Mouse (Mus musculus): ENCODE results near the gene Gxylt2. TPM values are rescaled to one million over a fixed set of nuclear protein-coding genes. Genes with fewer than 3 reads are reported as not detected.

The Gxylt2 gene
- polyA plus RNA-seq, 1 experiment = 0.16 TPM

GRCm38 (mm10) chr6:100700774-100701173 is 3.8 kb upstream of the Gxylt2 start:
- no peaks in the 10 kb centered on the region for H3K4me1 ChIP-seq (ENCODE audit: control insufficient read depth, insufficient read depth, insufficient read length)
- DNase-seq (ENCODE audit: low read depth in 1 of 2, low spot score in 2 of 2) = no peak
- TF ChIP-seq POLR2A (IDR thresholded peaks at IDR 0.05; ENCODE audit: low read depth, low read length) (no peak), CTCF (IDR thresholded peaks at IDR 0.05; ENCODE audit: extremely low read depth, insufficient read depth, insufficient read length, insufficient replicate concordance) (no peak)
- 0 out of 2 replicates have a peak, but pooled peaks cover 1% of the 10 kb centered on the region for H3K27me3 ChIP-seq (ENCODE audit: control insufficient read depth, insufficient read depth, low read length)
- 85% methylated on average over 5 of the region's 5 CpGs for WGBS
- no peaks in the 10 kb centered on the region for H3K36me3 ChIP-seq (ENCODE audit: control insufficient read depth, insufficient read depth, low read length)
- no peak overlapping the region for H3K27ac ChIP-seq (ENCODE audit: insufficient read depth, low read length)
- no peak overlapping the region for H3K4me3 ChIP-seq (ENCODE audit: extremely low read depth, insufficient read depth, insufficient read length)

- H3K36me3 ChIP-seq (ENCODE audit: control insufficient read depth, insufficient read depth, low read length) = no peaks in the 10 kb centered on the region
- H3K27me3 ChIP-seq (ENCODE audit: control insufficient read depth, insufficient read depth, low read length) = 0 out of 2 replicates have a peak, but pooled peaks cover 1% of the 10 kb centered on the region
- H3K27ac ChIP-seq (ENCODE audit: insufficient read depth, low read length) = no peak overlapping the region
- no peak overlapping the region for H3K4me3 ChIP-seq (ENCODE audit: extremely low read depth, insufficient read depth, insufficient read length)
- DNase-seq (ENCODE audit: low read depth in 1 of 2, low spot score in 2 of 2) = no peak
- no peaks in the 10 kb centered on the region for H3K4me1 ChIP-seq (ENCODE audit: control insufficient read depth, insufficient read depth, insufficient read length)
- TF ChIP-seq POLR2A (IDR thresholded peaks at IDR 0.05; ENCODE audit: low read depth, low read length) = no peak
- no peak for TF ChIP-seq CTCF (IDR thresholded peaks at IDR 0.05; ENCODE audit: extremely low read depth, insufficient read depth, insufficient read length, insufficient replicate concordance)
- WGBS = 43% methylated on average over 8 of the region's 8 CpGs
Observed at GRCm38 (mm10) chr6:100704197-100704573, 349 bp upstream of the Gxylt2 start.

- Histone ChIP-seq H3K27me3 (ENCODE audit: control insufficient read depth, insufficient read depth, low read length) (0 out of 2 replicates have a peak, but pooled peaks cover 1% of the 10 kb centered on the region), H3K4me1 (ENCODE audit: control insufficient read depth, insufficient read depth, insufficient read length) (no peaks in the 10 kb centered on the region), H3K27ac (ENCODE audit: insufficient read depth, low read length) (no peak overlapping the region), H3K36me3 (ENCODE audit: control insufficient read depth, insufficient read depth, low read length) (no peaks in the 10 kb centered on the region), H3K4me3 (ENCODE audit: extremely low read depth, insufficient read depth, insufficient read length) (no peak overlapping the region)
- 11% methylated on average over 15 of the region's 15 CpGs for WGBS
- no peak for DNase-seq (ENCODE audit: low read depth in 1 of 2, low spot score in 2 of 2)
- TF ChIP-seq CTCF (IDR thresholded peaks at IDR 0.05; ENCODE audit: extremely low read depth, insufficient read depth, insufficient read length, insufficient replicate concordance) = no peak
Observed at GRCm38 (mm10) chr6:100705366-100705811, 855 bp downstream of the Gxylt2 start.

- TF ChIP-seq CTCF (IDR thresholded peaks at IDR 0.05; ENCODE audit: extremely low read depth, insufficient read depth, insufficient read length, insufficient replicate concordance) (no peak), POLR2A (IDR thresholded peaks at IDR 0.05; ENCODE audit: low read depth, low read length) (no peak)
- no peak overlapping the region for H3K27ac ChIP-seq (ENCODE audit: insufficient read depth, low read length)
- DNase-seq (ENCODE audit: low read depth in 1 of 2, low spot score in 2 of 2) = no peak
- no peaks in the 10 kb centered on the region for H3K4me1 ChIP-seq (ENCODE audit: control insufficient read depth, insufficient read depth, insufficient read length)
- no peak overlapping the region for H3K4me3 ChIP-seq (ENCODE audit: extremely low read depth, insufficient read depth, insufficient read length)
- WGBS = 83% methylated on average over 6 of the region's 6 CpGs
- no peaks in the 10 kb centered on the region for H3K36me3 ChIP-seq (ENCODE audit: control insufficient read depth, insufficient read depth, low read length)
- H3K27me3 ChIP-seq (ENCODE audit: control insufficient read depth, insufficient read depth, low read length) = 0 out of 2 replicates have a peak, but pooled peaks cover 1% of the 10 kb centered on the region
Observed at GRCm38 (mm10) chr6:100706861-100707260, 2.3 kb downstream of the Gxylt2 start.

- Histone ChIP-seq H3K27me3 (ENCODE audit: control insufficient read depth, insufficient read depth, low read length) (0 out of 2 replicates have a peak, but pooled peaks cover 1% of the 10 kb centered on the region), H3K4me1 (ENCODE audit: control insufficient read depth, insufficient read depth, insufficient read length) (no peaks in the 10 kb centered on the region), H3K36me3 (ENCODE audit: control insufficient read depth, insufficient read depth, low read length) (no peaks in the 10 kb centered on the region), H3K4me3 (ENCODE audit: extremely low read depth, insufficient read depth, insufficient read length) (no peak overlapping the region), H3K27ac (ENCODE audit: insufficient read depth, low read length) (no peak overlapping the region)
- DNase-seq (ENCODE audit: low read depth in 1 of 2, low spot score in 2 of 2) = no peak
- TF ChIP-seq POLR2A (IDR thresholded peaks at IDR 0.05; ENCODE audit: low read depth, low read length) = no peak
- no peak for TF ChIP-seq CTCF (IDR thresholded peaks at IDR 0.05; ENCODE audit: extremely low read depth, insufficient read depth, insufficient read length, insufficient replicate concordance)
- 72% methylated on average over 7 of the region's 7 CpGs for WGBS
Observed at GRCm38 (mm10) chr6:100707557-100707956, 3.0 kb downstream of the Gxylt2 start.

GRCm38 (mm10) chr6:100708248-100708647 is 3.7 kb downstream of the Gxylt2 start:
- no peaks in the 10 kb centered on the region for H3K36me3 ChIP-seq (ENCODE audit: control insufficient read depth, insufficient read depth, low read length)
- H3K4me1 ChIP-seq (ENCODE audit: control insufficient read depth, insufficient read depth, insufficient read length) = no peaks in the 10 kb centered on the region
- 0 out of 2 replicates have a peak, but pooled peaks cover 1% of the 10 kb centered on the region for H3K27me3 ChIP-seq (ENCODE audit: control insufficient read depth, insufficient read depth, low read length)
- DNase-seq (ENCODE audit: low read depth in 1 of 2, low spot score in 2 of 2) = no peak
- no peak overlapping the region for H3K4me3 ChIP-seq (ENCODE audit: extremely low read depth, insufficient read depth, insufficient read length)
- WGBS = 29% methylated on average over 1 of the region's 1 CpGs
- TF ChIP-seq POLR2A (IDR thresholded peaks at IDR 0.05; ENCODE audit: low read depth, low read length) (no peak), CTCF (IDR thresholded peaks at IDR 0.05; ENCODE audit: extremely low read depth, insufficient read depth, insufficient read length, insufficient replicate concordance) (no peak)
- H3K27ac ChIP-seq (ENCODE audit: insufficient read depth, low read length) = no peak overlapping the region

GRCm38 (mm10) chr6:100708996-100709395 is 4.5 kb downstream of the Gxylt2 start:
- no peak for TF ChIP-seq CTCF (IDR thresholded peaks at IDR 0.05; ENCODE audit: extremely low read depth, insufficient read depth, insufficient read length, insufficient replicate concordance)
- TF ChIP-seq POLR2A (IDR thresholded peaks at IDR 0.05; ENCODE audit: low read depth, low read length) = no peak
- WGBS = 74% methylated on average over 9 of the region's 9 CpGs
- H3K4me3 ChIP-seq (ENCODE audit: extremely low read depth, insufficient read depth, insufficient read length) = no peak overlapping the region
- DNase-seq (ENCODE audit: low read depth in 1 of 2, low spot score in 2 of 2) = no peak
- H3K36me3 ChIP-seq (ENCODE audit: control insufficient read depth, insufficient read depth, low read length) = no peaks in the 10 kb centered on the region
- H3K4me1 ChIP-seq (ENCODE audit: control insufficient read depth, insufficient read depth, insufficient read length) = no peaks in the 10 kb centered on the region
- H3K27ac ChIP-seq (ENCODE audit: insufficient read depth, low read length) = no peak overlapping the region
- 0 out of 2 replicates have a peak, but pooled peaks cover 1% of the 10 kb centered on the region for H3K27me3 ChIP-seq (ENCODE audit: control insufficient read depth, insufficient read depth, low read length)

Measured in spleen, adult 2 months (tissue).